Mouse (Mus musculus) lung, postnatal 0 days (tissue): Measurements from ENCODE around the gene Dnal4.

Experiments used
- CTCF ChIP-seq: IDR thresholded peaks from 2 replicates; pipeline ENCODE4 v1.5.1; 2016; ENCODE audit warnings: antibody characterized with exemption, mild to moderate bottlenecking
- EP300 ChIP-seq: IDR thresholded peaks from 2 replicates; pipeline ENCODE4 v1.6.1; 2016; ENCODE audit warnings: antibody characterized with exemption, mild to moderate bottlenecking, control low read depth

- TF ChIP-seq CTCF, result no peak
- TF ChIP-seq EP300, result no peak
These were observed 21.5 kb downstream of the Dnal4 start for GRCm38 (mm10) chr15:79755977-79756625.
